8 mouse cellular contexts compared by ENCODE assay signal in the genomic region with DNA sequence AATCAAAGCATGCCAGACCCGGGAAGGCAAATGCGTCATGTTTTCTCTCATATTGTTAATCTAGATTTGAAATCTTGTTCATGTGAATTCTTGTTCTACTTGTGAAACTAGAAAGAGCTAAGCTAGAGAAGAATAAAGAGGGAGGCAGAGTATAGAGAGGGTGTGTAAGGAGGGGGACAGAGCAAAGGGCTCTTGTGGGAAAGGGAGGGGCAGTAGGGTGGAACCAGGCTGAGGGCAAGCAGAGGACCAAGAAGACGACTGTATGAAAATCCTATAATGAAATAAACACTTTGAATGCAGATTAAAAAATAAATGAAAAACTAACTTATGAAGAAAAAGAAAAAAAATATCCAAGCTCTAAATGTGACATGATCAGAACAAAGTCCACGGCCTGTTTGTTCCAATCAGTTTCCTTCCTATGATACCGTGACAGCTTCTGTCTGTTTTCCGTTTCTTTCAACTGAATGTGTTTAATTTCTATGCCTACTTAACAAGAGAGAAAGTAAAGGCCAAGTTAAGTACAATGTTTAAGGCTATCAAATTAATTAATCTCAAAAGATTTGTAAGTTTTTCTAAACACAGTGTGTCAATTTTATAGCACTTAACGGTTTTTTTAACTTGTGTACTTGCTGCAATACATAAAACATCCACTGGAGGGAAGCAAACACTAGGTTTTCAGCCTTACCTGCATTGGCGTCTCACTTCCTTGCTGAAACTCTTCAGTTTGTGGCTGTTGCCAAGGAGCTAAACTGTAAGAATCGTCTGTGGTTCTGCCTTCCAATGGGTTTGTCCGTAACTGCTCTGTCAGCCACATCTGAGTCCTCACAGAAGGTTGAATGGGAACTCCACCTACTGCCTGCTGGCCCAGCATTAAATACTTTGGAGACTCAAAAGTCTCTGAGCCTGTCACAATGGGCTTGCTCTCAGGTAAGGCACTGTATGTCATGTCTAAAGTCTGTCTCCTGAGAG. TPM values are rescaled to one million over a fixed set of nuclear protein-coding genes. Genes with fewer than 3 reads are reported as not detected.
DNase-seq lines count a peak whose midpoint lies in the region; ATAC-seq and TF ChIP-seq lines count a peak whose summit lies in the region.

No protein-coding gene starts in this region.

- H3K27ac ChIP-seq in heart, adult 2 months = peak overlapping the region; percentile 32
- no peak overlapping the region for H3K27ac ChIP-seq in midbrain, embryonic 12.5 days (replicated peaks)

- peak; percentile 97 for TF ChIP-seq CTCF in heart, adult 2 months (IDR thresholded peaks at IDR 0.05)

- TF ChIP-seq EP300 in heart, adult 2 months (IDR thresholded peaks at IDR 0.05; ENCODE audit: insufficient read depth, low read depth, low read length) = 0 out of 2 replicates have a peak, but pooled peaks have one; percentile 45

- DNase-seq in heart, adult 2 months = peak; percentile 43 to 56
- DNase-seq in heart, postnatal 25 days (ENCODE audit: low spot score) = no peak
- peak; percentile 90 for DNase-seq in brain, adult 2 months (ENCODE audit: low read depth, low spot score)
- peak; percentile 82 for DNase-seq in hindlimb bud, embryonic 11.5 days (ENCODE audit: extremely low spot score, low read depth, low spot score)
- DNase-seq in left cerebral cortex, adult 18-20 months (ENCODE audit: low spot score in 2 of 2) = peak; percentile 54 to 72
- DNase-seq in spleen, postnatal 36 days (ENCODE audit: low spot score in 2 of 2) = peak; percentile 45 to 62

- peak; percentile 66 for ATAC-seq in erythroid progenitor cell, adult 5-6 weeks (replicated peaks; ENCODE audit: low FRiP score, poor library complexity, severe bottlenecking)
- ATAC-seq in midbrain, embryonic 12.5 days (ENCODE audit: low FRiP score, low read depth) = peak; percentile 64; the same call in 1 of the 2 replicates

- no peak overlapping the region for H3K9ac ChIP-seq in heart, adult 2 months (ENCODE audit: low read depth, low read length)
- no peak overlapping the region for H3K9ac ChIP-seq in midbrain, embryonic 12.5 days (replicated peaks)

- peaks cover 3% of the 10 kb centered on the region for H3K79me2 ChIP-seq in heart, adult 2 months (replicated peaks; ENCODE audit: control insufficient read depth, insufficient read depth, low read length)

- intact Hi-C loops in heart, adult 2 months (cut with DNase I) = loop anchor here (1.0 to 10.0 kb wide), 7 partner anchors 31 to 257 kb away; a partner anchor contains a TSS
- intact Hi-C loops in heart, postnatal 25 days (cut with DNase I) = loop anchor here (1.0 to 5.0 kb wide), 6 partner anchors 31 to 236 kb away; a partner anchor contains a TSS

- peaks cover 11% of the 10 kb centered on the region for H3K4me1 ChIP-seq in heart, adult 2 months (ENCODE audit: control insufficient read depth, insufficient read depth, low read length)
- H3K4me1 ChIP-seq in midbrain, embryonic 12.5 days = no peaks in the 10 kb centered on the region

- TF ChIP-seq POLR2A in heart, adult 2 months (IDR thresholded peaks at IDR 0.05; ENCODE audit: insufficient read depth, low read depth, low read length) = 0 out of 2 replicates have a peak, but pooled peaks have one; percentile 10

- no peaks in the 10 kb centered on the region for H3K9me3 ChIP-seq in midbrain, embryonic 12.5 days

- WGBS in heart, adult 2 months = 27% methylated on average over 10 of the region's 10 CpGs
- WGBS in midbrain, embryonic 12.5 days = 59% methylated on average over 10 of the region's 10 CpGs

- no peak overlapping the region for H3K4me2 ChIP-seq in midbrain, embryonic 12.5 days (replicated peaks)

- peaks cover 50% of the 10 kb centered on the region for H3K36me3 ChIP-seq in heart, adult 2 months (ENCODE audit: control insufficient read depth, insufficient read depth, low read length)
- H3K36me3 ChIP-seq in midbrain, embryonic 12.5 days = 0 out of 2 replicates have a peak, but pooled peaks cover 6% of the 10 kb centered on the region

- H3K27me3 ChIP-seq in heart, adult 2 months (ENCODE audit: control insufficient read depth, insufficient read depth, low read length) = no peaks in the 10 kb centered on the region
- H3K27me3 ChIP-seq in midbrain, embryonic 12.5 days = no peaks in the 10 kb centered on the region

- H3K4me3 ChIP-seq in heart, adult 2 months = no peak overlapping the region
- H3K4me3 ChIP-seq in midbrain, embryonic 12.5 days = no peak overlapping the region

RNA-seq across cellular contexts. Expression of a gene that starts 10.6 kb away (rescaled TPM):
- total RNA-seq in heart, adult 2 months (2021) = 1,000 to 10,000 TPM; 5,608 to 7,152 TPM
- polyA plus RNA-seq in heart, adult 2 months (2012; rRNA removed) = 9,883 and 19,352 TPM in 2 replicates
- 1,000 to 10,000 TPM; 6,036 to 6,221 TPM for total RNA-seq in heart, postnatal 25 days (2021)
- total RNA-seq in erythroid progenitor cell, adult 5-6 weeks (2015; ENCODE audit: low replicate concordance) = 7.1 TPM in 1 of 2 replicates, not detected in the other
- 2.4 TPM in 1 of 2 replicates, not detected in the other for total RNA-seq in erythroid progenitor cell, adult 5-6 weeks (2017; ENCODE audit: low replicate concordance)
- total RNA-seq in left cerebral cortex, adult 18-20 months (2021) = 1 to 10 TPM in 1 of 2 experiments, under 1 TPM in 1; 0.91 to 1.5 TPM
- polyA plus RNA-seq in midbrain, embryonic 12.5 days (2016; fragmentation: Nextera tagmentation; extraction: Ambion mirVana) = 2.0 and 3.0 TPM in 2 replicates

RNA-seq across cellular contexts. Expression of a gene that starts 31.7 kb away (rescaled TPM):
- 10 to 100 TPM; 16.2 to 16.5 TPM for total RNA-seq in heart, adult 2 months (2021)
- 4.3 and 8.3 TPM in 2 replicates for polyA plus RNA-seq in heart, adult 2 months (2012; rRNA removed)
- 10 to 100 TPM; 14.5 to 16.1 TPM for total RNA-seq in heart, postnatal 25 days (2021)
- total RNA-seq in erythroid progenitor cell, adult 5-6 weeks (2015; ENCODE audit: low replicate concordance) = 3.8 and 7.6 TPM in 2 replicates
- 4.9 and 10.9 TPM in 2 replicates for total RNA-seq in erythroid progenitor cell, adult 5-6 weeks (2017; ENCODE audit: low replicate concordance)
- total RNA-seq in left cerebral cortex, adult 18-20 months (2021) = 10 to 100 TPM; 20.1 to 22.1 TPM
- polyA plus RNA-seq in midbrain, embryonic 12.5 days (2016; fragmentation: Nextera tagmentation; extraction: Ambion mirVana) = 6.9 and 7.2 TPM in 2 replicates

Comparison
In these comparisons a context has a peak if more than half of its experiments do, and no peak if none do; other contexts are left out.
1. RNA of a gene that starts 10.6 kb away (total RNA-seq): 5,608 to 7,152 TPM in heart, adult 2 months and 6,036 to 6,221 TPM in heart, postnatal 25 days; 2.4 to 7.1 TPM in erythroid progenitor cell, adult 5-6 weeks and 0.91 to 1.5 TPM in left cerebral cortex, adult 18-20 months; every median in the first group is over 100 times any median in the second.